Mouse (Mus musculus): Measurements from ENCODE around the gene H2-DMb2.

DNA sequence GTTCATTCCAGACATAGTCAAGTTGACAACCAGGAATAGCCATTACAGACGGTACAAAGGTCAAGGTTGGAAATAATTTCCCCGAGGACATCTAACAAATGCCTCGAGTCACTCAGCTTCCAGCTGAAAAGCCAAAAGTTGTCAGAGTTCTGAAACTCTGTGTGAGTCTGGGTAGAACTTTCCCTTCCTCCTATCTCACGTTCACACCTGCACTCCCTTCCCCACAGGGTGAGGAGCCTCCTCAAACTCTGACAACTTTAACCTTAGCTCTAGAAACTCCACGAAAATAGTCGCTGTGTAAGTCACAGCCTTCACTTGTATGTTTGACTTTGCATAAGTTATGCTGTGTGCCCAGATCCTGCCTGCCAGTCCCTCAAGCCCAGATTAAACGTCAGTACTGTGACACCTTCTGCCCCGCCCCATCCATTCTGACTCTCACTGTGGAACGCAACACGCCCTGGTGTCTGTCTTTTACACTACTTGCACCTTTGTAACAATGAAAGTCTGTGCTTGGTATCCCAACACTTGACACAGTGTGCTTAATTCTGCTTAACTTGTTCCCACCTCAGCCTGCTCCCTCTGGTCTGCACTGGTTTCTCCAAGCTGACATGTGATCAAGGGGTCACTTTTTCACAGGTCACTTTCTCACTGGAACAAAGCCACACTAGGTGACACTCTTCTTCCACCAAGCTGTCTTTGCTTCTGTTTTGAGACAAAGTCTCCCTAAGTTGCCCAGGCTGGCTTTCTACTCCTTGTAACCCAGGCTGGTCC is 44.2 kb upstream of the H2-DMb2 start:
- no peak for TF ChIP-seq CTCF (conservative IDR thresholded peaks at IDR 0.05; ENCODE audit: low read length)
- TF ChIP-seq NANOG (IDR thresholded peaks at IDR 0.05; ENCODE audit: borderline replicate concordance, low read length), result no peak
